Mouse (Mus musculus): ENCODE measurements around the gene Ttc23l.
"Not testable (repeated sequence)": the region's sequence is repeated elsewhere in the genome, so short reads cannot be mapped to it uniquely, and the experiment has no call there.

The Ttc23l gene

DNA sequence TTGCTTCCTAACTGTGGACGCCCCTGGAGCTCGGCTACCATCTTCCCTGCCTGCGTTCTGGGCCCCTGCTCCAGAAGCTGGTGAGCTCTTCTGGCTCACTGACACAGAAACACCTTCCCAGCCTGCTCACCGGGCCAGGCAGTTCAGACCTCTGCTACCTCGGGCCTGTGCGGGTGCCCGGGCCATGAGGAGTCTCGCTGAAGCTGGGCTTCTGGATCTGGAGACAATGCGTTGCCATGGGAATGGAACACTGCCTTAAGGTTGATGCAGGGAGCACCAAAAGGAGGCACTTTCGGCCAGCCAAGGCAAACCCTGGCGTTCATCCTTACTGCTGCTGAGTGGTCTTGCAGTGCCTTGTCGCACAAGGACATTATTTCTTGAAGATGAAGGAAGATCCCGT is at the start of gene Ttc23l:
Gene Ttc23l, minus strand, starts transcription at position 204 of the 400 bp plus-strand sequence.
- no peak for DNase-seq (ENCODE audit: low read depth, low spot score)

DNA sequence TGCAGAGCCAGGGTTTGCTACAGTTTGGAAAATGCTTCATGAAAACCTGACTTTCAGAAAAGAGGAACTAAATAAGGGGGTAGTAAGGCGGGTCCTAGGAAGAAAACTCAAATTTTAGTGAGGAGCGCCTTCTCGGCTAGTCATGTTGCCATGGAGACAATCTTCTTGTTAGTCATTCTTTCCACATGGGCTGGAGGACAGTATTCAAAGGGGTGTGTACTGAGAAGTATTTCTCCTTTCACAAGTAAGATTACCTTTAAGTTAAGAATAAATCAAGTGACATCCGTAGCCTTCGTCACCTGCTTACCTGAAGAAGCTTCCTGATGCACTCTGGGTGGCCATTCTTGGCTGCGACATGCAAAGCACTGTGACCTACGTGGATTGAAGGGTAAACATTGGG is 40.9 kb upstream of the Ttc23l start:
- peak; percentile 48 for DNase-seq (ENCODE audit: low read depth, low spot score)

DNA sequence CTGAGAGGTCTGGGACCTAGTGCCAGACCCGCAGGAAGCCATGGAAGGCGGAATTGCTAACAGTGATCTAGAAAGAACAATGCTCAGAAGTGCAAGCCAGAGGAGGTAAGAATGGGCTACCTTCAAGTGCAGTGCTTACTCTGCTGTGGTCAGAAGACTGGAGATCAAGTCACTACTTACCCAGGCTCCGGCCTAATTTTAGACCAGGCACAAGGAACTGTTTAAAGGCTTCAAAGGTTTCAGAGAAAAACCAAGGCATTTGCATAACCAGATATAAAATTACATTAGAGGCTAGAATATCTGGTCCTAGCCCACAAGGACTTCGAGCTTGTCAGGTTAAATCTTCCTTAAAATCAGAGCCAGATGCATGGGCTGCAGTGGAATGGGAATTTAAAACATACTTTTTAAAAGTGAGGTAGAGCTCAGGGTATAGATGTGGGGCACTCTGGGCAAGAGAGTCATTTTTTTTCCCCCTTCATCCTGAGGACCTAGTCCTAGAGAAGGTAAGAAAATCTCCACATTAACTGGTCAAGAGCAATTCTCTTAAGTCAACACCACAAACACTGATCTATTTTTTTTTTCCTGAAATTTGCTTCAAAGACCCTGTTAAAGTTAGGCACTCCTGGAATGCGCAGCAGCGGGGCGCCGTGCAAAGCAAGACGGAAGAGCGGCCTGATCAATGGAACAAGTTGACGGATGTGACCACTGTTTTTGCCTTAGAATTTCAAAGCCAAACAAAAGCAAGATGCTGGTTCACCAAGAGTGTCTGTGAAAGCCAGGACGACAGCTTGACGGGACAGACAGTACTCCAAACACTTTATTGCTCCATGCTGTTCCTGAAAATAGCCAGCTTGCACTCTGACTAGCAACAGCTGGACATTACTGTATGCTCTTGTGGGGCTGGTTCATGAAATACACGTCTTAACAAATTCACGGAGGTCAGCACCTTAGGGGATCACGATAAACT is 40.1 kb upstream of the Ttc23l start:
- no peak for DNase-seq (ENCODE audit: low read depth, low spot score)

DNA sequence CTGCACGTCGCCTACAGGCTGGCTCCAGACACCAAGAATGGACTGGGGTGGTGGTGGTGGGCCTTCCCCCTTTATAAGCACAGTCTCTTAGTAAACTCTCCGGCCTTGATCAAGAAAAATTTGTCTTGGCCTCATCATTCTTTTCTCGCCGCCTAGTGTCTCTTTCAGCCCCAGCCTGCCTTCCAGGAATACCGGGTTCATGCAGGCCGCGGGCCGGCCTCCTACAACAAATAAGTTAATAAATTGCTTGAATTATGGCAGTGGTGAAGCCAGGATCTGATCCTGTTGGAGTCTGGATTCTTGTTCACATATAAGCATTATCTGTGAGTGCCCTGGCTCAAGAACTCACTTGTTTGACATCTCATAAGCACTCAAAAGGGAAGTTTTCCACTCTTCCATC is 38.4 kb upstream of the Ttc23l start:
- no peak for DNase-seq (ENCODE audit: low read depth, low spot score)

DNA sequence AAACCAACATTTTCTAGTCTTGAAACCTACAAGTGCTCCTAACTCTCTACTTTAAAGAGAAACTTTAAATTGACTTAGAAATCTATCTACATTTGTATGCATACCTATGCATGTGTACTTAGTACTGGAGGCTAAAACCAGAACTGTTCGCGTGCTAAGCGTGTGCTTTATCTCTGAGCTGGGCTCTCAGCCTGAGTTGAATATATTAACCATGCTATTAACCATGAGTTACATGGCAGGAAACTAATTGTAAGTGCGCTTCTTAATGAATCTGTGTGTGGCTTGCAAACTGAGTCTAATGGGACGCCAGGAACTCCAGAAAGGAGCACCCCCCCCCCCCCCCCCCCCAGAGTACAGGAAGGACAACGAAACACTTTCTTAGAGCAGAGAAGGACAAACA is 36.9 kb upstream of the Ttc23l start:
- DNase-seq (ENCODE audit: low read depth, low spot score), result no peak

DNA sequence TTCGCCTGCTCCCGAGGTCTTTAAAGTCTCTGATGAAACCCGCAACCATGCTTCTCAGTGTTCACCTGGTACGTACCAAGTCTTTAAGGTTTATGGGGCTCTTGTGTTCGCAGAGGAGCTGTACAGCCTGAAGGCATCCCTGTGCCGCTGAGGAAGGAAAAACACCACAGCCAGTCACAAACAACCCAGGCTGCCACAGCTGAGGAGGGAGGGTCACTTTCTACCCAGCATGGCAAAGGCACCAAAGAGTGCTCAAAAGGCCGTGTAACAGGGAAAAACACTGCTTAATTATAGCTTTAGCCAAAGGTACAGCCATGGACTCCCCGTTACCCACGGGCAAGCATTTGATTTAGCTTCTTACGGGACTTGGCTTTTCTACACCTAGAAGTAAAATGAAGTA is 36.4 kb upstream of the Ttc23l start:
- DNase-seq (ENCODE audit: low read depth, low spot score), result no peak

DNA sequence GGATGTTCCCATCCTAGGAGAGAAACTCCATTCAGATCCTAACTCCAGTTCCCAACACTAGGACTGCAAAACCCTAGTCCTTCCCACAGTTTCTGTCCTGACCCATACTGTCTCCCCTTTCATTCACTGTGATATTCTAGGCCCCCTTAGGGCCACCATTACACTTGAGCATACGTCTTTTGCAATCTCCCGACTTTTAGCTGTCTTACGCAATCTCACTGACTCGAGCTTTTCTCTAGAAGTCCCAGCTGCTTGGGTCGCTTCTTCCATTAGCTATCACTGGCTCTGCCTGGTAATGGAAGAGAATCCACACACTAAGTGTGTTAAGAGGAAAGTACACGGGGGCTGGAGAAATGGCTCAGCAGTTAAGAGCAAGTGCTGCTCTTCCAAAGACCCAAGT is 34.6 kb upstream of the Ttc23l start:
- no peak for DNase-seq (ENCODE audit: low read depth, low spot score)

DNA sequence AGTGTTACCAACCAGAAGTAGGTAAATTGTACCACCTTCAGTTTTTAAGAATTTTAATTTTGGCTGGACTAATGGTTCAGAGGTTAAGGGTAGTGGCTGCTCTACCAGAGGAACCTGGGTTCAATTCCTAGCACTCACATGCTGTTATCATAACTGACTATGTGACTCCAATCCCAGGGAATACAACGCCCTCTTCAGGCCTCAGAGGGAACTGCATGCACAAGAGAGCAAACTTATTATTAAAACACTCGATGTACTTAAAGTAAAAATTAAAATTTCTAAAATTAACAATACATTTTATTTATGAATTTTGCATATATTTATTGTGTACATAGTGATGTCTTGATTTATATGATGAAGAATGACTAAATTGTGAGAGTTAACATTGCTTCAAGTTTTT is 28.1 kb upstream of the Ttc23l start:
- DNase-seq (ENCODE audit: low read depth, low spot score), result no peak

DNA sequence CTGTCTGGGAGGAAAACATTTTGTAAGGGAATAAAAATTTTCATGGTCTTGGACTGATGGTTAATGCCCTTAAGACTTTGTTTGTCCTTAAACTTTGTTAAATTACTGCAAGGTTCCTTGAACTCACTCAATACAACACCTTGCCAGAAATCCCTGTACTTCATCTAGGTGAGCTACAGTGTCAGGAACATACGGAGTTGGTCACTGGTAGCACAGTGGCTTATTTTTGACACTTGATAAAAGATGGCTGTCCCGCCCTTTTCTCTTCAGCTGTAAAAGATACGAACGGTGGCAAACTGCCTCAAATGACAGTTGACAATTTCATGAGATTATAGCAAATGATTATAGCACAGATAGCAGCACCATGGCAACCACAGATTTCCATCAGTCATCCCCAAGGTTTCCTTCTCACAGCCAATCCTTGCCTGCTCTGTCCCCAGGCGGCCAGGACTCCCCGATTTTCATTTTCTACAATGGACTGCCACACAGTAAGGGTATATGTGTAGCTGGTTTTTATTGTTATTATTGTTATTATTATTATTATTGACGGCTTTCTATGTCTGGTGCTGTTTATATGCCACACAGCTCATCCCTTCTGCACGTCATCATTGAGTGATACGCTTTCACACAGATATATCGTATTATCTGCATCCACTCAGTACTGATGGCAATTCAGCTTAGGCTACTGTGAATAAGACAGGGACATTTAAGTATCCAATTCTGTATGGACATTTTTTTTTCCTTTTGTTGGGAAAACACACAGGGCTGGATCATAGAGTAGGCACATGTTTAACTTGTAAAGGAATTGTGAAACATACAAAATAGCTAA is 26.1 kb upstream of the Ttc23l start:
- DNase-seq (ENCODE audit: low read depth, low spot score), result no peak

DNA sequence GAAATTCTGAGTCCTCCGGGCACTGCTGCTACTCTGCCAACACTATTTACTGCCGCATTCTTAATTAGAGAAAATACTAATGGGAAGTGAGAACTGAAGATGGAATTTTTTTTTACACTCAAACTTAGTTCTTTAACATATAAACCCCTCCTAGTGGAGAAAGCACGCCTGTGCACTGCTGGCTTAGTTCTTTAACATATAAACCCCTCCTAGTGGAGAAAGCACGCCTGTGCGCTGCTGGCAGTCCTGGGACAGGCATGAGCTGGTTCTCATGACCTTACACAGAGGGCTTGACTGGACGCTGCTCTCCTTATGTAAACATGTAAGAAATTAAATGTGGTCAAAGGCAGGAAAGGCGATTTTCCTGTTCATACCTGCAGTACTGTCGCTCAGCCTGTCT is 24.9 kb upstream of the Ttc23l start:
- peak; percentile 57 for DNase-seq (ENCODE audit: low read depth, low spot score)

DNA sequence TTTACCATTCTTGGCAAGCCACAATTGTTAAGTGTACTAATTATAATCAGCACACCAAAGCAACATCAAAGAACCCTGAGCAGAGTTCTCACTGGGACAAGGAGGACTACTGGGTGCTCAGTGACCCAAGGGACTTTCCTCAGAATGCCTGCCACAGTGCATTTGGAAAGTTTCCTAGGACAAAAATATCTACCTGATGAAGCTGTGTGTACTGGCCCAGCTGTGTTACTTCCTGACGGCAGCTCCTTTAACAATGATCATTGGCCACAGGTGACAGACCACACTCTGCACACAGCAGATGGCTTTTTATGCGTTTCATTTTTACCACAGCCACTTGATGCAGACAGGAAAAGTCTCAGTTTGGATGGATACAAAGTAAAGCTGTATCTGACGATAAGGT is 20.7 kb upstream of the Ttc23l start:
- no peak for DNase-seq (ENCODE audit: low read depth, low spot score)

DNA sequence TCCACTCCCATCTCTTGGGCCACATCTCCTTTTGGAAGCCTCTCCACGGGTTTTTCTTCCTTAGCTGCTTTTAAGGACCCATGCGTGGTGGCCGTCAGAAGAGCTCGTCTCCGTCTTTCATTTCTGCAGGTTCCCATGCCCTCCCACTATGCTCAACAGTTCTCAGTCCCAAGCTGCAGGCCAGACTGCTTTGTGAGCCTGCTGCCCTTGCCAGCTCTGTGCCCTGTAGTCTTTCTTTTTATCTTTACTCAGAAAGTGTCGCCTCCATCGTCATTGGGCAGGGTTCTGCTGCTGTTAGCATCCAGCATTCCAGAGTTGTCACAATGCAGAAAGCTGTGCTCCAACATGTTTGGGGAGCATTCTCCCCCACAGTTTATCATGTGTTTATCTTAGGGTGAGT is 8.0 kb upstream of the Ttc23l start:
- DNase-seq (ENCODE audit: low read depth, low spot score), result no peak

DNA sequence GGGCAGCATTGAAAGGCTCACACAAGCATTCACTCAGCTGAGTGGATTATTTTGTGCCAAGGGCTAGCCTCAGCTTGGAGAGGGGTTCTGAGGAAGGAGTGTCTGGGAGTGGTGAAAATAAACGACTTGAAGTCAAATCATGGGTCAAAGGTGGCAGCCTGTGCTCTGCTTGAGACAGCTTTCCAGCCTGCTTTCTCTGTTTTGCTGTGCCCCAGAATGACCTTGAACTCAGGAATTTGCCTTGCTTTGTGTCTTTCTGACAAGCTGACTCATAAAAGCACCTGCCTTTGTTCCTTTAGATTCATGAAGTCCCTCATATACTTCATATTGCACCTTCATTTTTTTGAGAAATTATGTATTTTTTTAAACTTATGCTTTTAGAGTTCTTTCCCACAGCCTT is 5.7 kb upstream of the Ttc23l start:
- no peak for DNase-seq (ENCODE audit: low read depth, low spot score)

DNA sequence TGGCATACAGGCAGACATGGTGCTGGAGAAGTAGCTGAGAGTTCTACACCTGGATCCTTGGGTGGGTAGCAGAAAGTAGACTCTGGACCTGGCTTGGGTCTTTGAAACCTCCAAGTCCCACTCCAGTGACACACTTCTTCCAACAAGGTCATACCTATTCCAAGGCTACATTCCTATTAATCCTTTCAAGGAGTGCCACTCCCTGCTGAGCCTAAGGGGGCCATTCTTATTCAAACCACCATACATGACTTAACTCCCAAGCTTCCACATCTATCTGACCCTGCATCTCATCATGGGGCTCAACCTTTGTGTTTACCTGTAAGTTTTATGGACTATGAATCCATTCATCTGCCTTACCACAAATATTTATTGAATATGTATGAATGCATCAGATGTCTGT is 3.8 kb upstream of the Ttc23l start:
- no peak for DNase-seq (ENCODE audit: low read depth, low spot score)

DNA sequence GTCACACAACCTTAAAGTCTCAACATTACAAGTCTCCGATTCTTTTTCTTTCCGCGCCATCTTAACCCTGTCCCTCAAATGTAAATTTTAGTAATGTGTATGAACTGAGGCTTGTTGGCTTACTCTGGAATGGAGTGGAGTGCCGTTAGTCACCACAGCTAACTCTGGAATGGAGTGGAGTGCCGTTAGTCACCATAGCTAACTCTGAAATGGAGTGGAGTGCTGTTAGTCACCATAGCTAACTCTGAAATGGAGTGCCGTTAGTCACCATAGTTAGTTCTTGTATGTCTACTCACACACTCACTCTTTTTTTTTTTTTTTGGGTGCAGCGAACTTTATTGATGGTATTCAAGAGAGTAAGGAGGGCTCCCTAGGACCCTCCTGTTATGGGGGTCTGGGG is 1.5 kb upstream of the Ttc23l start:
- no peak for DNase-seq (ENCODE audit: low read depth, low spot score)

DNA sequence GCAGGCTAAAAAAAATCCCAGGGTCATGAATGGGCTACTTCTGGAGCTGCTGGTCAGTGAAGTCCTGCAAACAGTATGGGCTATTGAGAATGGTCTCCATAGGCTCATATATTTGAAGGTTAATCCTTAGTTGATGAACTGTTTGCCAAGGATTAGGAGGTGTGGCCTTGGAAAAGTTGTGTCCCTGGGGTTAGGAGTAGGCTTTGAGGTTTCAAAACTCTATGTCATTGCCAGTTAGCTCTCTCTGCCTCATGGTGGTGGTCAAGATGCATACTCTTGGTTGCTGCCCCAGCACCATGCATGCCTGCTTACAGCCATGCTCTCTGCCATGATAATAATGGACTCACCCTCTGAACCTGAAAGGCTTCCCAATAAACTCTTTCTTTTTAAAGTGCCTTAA is 4.1 kb downstream of the Ttc23l start:
- no peak for DNase-seq (ENCODE audit: low read depth, low spot score)

DNA sequence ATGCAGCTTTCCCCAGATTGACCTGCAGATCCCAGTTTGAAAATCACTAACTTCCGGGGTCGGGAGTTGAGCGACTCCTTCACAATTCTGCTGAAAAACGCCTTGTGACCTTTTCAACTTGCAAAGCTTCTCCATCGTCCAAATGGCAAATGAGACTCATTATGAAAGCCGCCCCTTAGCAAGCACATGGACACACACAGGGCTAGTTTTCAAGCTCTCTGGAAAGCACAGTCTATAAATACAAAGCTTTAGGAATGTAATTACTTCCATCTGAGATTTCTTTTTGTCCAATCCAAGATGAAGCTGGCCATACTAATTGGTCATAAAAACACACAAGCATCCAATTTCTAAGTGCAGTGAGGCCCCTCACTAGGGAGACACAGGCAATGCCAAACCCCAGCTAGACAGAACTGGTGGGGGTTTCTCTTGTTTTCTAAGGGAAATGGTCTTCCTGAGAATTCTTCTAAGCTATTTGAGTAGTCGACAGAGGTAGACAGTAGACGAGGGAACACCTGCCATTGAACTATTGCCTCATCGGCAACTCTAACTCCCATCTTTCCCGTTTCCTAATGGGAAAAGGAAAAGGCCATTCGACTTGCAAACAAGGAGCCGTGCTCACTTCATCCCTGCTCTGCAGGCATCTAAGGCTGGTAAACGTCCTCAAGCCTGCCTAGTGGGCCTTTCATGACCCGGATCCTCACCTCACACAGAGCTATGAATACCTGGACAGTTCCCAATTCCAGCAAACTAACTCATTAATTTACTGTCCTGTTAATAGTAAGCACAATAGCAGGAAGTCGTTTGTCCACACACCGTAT is 18.0 kb downstream of the Ttc23l start:
- DNase-seq (ENCODE audit: low read depth, low spot score), result no peak

DNA sequence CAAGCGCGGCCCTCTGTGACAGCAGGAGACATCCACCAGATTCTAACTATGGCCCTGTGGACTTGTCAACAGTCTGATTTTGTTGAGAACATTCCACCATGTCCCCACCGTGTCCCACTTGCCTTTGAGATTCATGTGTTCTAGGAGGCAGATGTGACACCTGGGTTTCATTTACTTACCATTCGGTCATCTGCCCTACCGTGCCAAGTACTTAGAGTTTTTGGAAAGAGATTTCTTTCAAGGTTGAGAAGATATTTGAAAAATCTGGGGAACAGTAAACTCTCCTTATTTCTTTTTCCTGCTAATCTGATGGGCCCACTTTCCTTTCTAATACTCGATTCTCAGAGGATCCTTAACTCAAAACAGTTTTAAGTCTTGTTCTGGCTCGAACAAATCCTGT is 22.5 kb downstream of the Ttc23l start:
- DNase-seq (ENCODE audit: low read depth, low spot score), result no peak

DNA sequence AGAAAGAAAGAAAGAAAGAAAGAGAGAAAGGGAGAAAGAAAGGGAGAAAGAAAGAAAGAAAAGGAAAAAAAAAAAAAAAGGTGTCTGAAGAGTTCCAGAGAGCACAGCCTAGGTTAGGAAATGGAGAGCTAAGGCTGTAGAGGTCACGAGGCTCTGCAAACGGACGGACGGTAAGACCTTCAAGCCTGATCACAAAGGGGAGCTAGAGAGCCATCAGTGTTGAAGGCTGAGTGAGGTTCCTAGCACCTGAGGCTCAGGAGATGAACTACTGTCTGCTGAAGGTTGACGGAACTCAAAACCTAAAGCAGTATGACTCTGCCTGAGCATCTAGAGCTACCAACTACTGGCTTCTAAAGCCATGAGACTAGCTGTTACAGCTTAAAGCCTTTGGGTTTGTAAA is 23.9 kb downstream of the Ttc23l start:
- no peak for DNase-seq (ENCODE audit: low read depth, low spot score)

DNA sequence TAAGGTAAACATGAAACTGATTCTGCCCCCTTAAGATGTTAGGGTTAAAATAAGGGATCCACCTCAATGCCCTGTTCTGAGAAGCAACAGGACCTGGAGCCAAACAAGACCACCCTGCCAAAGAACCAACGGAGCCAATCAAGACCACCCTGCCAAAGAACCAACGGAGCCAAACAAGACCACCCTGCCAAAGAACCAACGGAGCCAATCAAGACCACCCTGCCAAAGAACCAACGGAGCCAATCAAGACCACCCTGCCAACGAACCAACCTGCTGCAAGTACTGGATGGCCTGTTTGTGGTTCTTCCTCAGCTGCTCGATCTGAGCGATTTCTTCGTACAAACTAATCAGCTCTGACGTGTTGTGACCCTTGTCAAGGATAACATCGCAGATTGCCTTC is 25.1 kb downstream of the Ttc23l start:
- DNase-seq (ENCODE audit: low read depth, low spot score), result not testable (repeated sequence)

DNA sequence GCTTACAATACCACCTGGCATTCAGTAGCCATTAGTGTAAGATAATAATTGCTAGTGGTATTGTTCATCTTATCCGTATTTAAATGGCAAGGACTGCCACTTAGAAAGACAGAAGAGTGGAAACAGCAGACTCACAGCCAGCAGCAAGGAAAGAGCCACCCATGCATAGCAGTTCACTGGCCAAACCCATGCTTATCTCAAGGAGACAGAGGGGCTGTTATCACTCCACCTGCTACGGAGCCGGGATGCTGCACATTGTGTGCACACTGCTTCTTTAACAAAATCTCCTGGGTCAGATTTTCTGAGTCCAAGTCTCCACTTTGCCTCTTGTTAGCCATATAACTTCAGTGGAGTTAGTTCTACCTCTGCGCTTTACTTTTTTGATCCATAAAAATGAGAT is 27.1 kb downstream of the Ttc23l start:
- no peak for DNase-seq (ENCODE audit: low read depth, low spot score)

DNA sequence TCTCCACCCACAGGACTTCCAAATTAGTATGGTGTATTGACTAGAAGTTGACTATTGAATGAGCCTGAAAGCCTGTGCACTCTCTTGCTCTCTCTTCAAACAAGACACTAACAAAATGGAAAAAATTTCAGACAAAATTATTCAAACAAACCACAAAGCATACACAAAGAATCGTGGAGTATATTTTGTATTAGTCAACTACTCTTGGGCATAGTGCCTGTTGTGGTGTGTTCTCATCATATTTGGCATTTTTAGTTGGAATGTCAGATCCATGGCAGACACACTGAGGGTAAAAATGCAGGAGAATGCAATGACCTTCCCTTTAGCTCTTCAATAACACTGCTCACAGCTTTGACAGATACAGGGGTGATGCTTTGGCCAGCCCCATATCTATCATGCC is 32.6 kb downstream of the Ttc23l start:
- no peak for DNase-seq (ENCODE audit: low read depth, low spot score)
